Mouse (Mus musculus): ENCODE measurements around the gene Cacnb4. TPM values are rescaled to one million over a fixed set of nuclear protein-coding genes. Genes with fewer than 3 reads are reported as not detected.

The Cacnb4 gene
- polyA plus RNA-seq, 1 experiment: 0.68 TPM

GRCm38 (mm10) chr2:52605321-52605720, 71.3 kb downstream of the Cacnb4 start:
- H3K36me3 ChIP-seq (ENCODE audit: control insufficient read depth, insufficient read depth, low read length): no peaks in the 10 kb centered on the region
- no peaks in the 10 kb centered on the region for H3K27me3 ChIP-seq (ENCODE audit: control insufficient read depth, insufficient read depth, low read length)
- H3K4me3 ChIP-seq (ENCODE audit: control insufficient read depth, low read depth, low read length): no peak overlapping the region
- H3K27ac ChIP-seq (ENCODE audit: control insufficient read depth, insufficient read depth, low read depth, low read length): no peak overlapping the region
- H3K4me1 ChIP-seq (ENCODE audit: control insufficient read depth, insufficient read depth, low read length): no peaks in the 10 kb centered on the region
- TF ChIP-seq POLR2A (IDR thresholded peaks at IDR 0.05; ENCODE audit: control insufficient read depth, low read depth, low read length) (no peak), CTCF (IDR thresholded peaks at IDR 0.05; ENCODE audit: control insufficient read depth, insufficient read depth, insufficient replicate concordance, low read depth, low read length) (no peak)

- H3K4me3 ChIP-seq (ENCODE audit: control insufficient read depth, low read depth, low read length): no peak overlapping the region
- no peaks in the 10 kb centered on the region for H3K4me1 ChIP-seq (ENCODE audit: control insufficient read depth, insufficient read depth, low read length)
- no peak overlapping the region for H3K27ac ChIP-seq (ENCODE audit: control insufficient read depth, insufficient read depth, low read depth, low read length)
- no peaks in the 10 kb centered on the region for H3K36me3 ChIP-seq (ENCODE audit: control insufficient read depth, insufficient read depth, low read length)
- H3K27me3 ChIP-seq (ENCODE audit: control insufficient read depth, insufficient read depth, low read length): no peaks in the 10 kb centered on the region
- TF ChIP-seq POLR2A (IDR thresholded peaks at IDR 0.05; ENCODE audit: control insufficient read depth, low read depth, low read length): no peak
- no peak for TF ChIP-seq CTCF (IDR thresholded peaks at IDR 0.05; ENCODE audit: control insufficient read depth, insufficient read depth, insufficient replicate concordance, low read depth, low read length)
Measured at GRCm38 (mm10) chr2:52604651-52605020, 72.0 kb downstream of the Cacnb4 start.

- TF ChIP-seq CTCF (IDR thresholded peaks at IDR 0.05; ENCODE audit: control insufficient read depth, insufficient read depth, insufficient replicate concordance, low read depth, low read length) (no peak), POLR2A (IDR thresholded peaks at IDR 0.05; ENCODE audit: control insufficient read depth, low read depth, low read length) (no peak)
- no peak overlapping the region for H3K4me3 ChIP-seq (ENCODE audit: control insufficient read depth, low read depth, low read length)
- no peak overlapping the region for H3K27ac ChIP-seq (ENCODE audit: control insufficient read depth, insufficient read depth, low read depth, low read length)
- no peaks in the 10 kb centered on the region for H3K27me3 ChIP-seq (ENCODE audit: control insufficient read depth, insufficient read depth, low read length)
- H3K4me1 ChIP-seq (ENCODE audit: control insufficient read depth, insufficient read depth, low read length): no peaks in the 10 kb centered on the region
- H3K36me3 ChIP-seq (ENCODE audit: control insufficient read depth, insufficient read depth, low read length): no peaks in the 10 kb centered on the region
Measured at GRCm38 (mm10) chr2:52603935-52604650, 72.5 kb downstream of the Cacnb4 start.

GRCm38 (mm10) chr2:52603421-52603820, 73.2 kb downstream of the Cacnb4 start:
- H3K4me1 ChIP-seq (ENCODE audit: control insufficient read depth, insufficient read depth, low read length): no peaks in the 10 kb centered on the region
- H3K27me3 ChIP-seq (ENCODE audit: control insufficient read depth, insufficient read depth, low read length): no peaks in the 10 kb centered on the region
- no peak overlapping the region for H3K27ac ChIP-seq (ENCODE audit: control insufficient read depth, insufficient read depth, low read depth, low read length)
- TF ChIP-seq CTCF (IDR thresholded peaks at IDR 0.05; ENCODE audit: control insufficient read depth, insufficient read depth, insufficient replicate concordance, low read depth, low read length) (no peak), POLR2A (IDR thresholded peaks at IDR 0.05; ENCODE audit: control insufficient read depth, low read depth, low read length) (no peak)
- no peak overlapping the region for H3K4me3 ChIP-seq (ENCODE audit: control insufficient read depth, low read depth, low read length)
- H3K36me3 ChIP-seq (ENCODE audit: control insufficient read depth, insufficient read depth, low read length): no peaks in the 10 kb centered on the region

GRCm38 (mm10) chr2:52602921-52603320, 73.7 kb downstream of the Cacnb4 start:
- Histone ChIP-seq H3K4me3 (ENCODE audit: control insufficient read depth, low read depth, low read length) (no peak overlapping the region), H3K36me3 (ENCODE audit: control insufficient read depth, insufficient read depth, low read length) (no peaks in the 10 kb centered on the region), H3K27me3 (ENCODE audit: control insufficient read depth, insufficient read depth, low read length) (no peaks in the 10 kb centered on the region), H3K27ac (ENCODE audit: control insufficient read depth, insufficient read depth, low read depth, low read length) (no peak overlapping the region), H3K4me1 (ENCODE audit: control insufficient read depth, insufficient read depth, low read length) (no peaks in the 10 kb centered on the region)
- no peak for TF ChIP-seq POLR2A (IDR thresholded peaks at IDR 0.05; ENCODE audit: control insufficient read depth, low read depth, low read length)
- no peak for TF ChIP-seq CTCF (IDR thresholded peaks at IDR 0.05; ENCODE audit: control insufficient read depth, insufficient read depth, insufficient replicate concordance, low read depth, low read length)

- Histone ChIP-seq H3K4me3 (ENCODE audit: control insufficient read depth, low read depth, low read length) (no peak overlapping the region), H3K27me3 (ENCODE audit: control insufficient read depth, insufficient read depth, low read length) (no peaks in the 10 kb centered on the region), H3K4me1 (ENCODE audit: control insufficient read depth, insufficient read depth, low read length) (no peaks in the 10 kb centered on the region), H3K27ac (ENCODE audit: control insufficient read depth, insufficient read depth, low read depth, low read length) (no peak overlapping the region), H3K36me3 (ENCODE audit: control insufficient read depth, insufficient read depth, low read length) (no peaks in the 10 kb centered on the region)
- TF ChIP-seq POLR2A (IDR thresholded peaks at IDR 0.05; ENCODE audit: control insufficient read depth, low read depth, low read length) (no peak), CTCF (IDR thresholded peaks at IDR 0.05; ENCODE audit: control insufficient read depth, insufficient read depth, insufficient replicate concordance, low read depth, low read length) (no peak)
Measured at GRCm38 (mm10) chr2:52602228-52602627, 74.4 kb downstream of the Cacnb4 start.

- no peak overlapping the region for H3K27ac ChIP-seq (ENCODE audit: control insufficient read depth, insufficient read depth, low read depth, low read length)
- TF ChIP-seq POLR2A (IDR thresholded peaks at IDR 0.05; ENCODE audit: control insufficient read depth, low read depth, low read length): no peak
- TF ChIP-seq CTCF (IDR thresholded peaks at IDR 0.05; ENCODE audit: control insufficient read depth, insufficient read depth, insufficient replicate concordance, low read depth, low read length): no peak
- H3K27me3 ChIP-seq (ENCODE audit: control insufficient read depth, insufficient read depth, low read length): no peaks in the 10 kb centered on the region
- H3K4me3 ChIP-seq (ENCODE audit: control insufficient read depth, low read depth, low read length): no peak overlapping the region
- H3K4me1 ChIP-seq (ENCODE audit: control insufficient read depth, insufficient read depth, low read length): no peaks in the 10 kb centered on the region
- H3K36me3 ChIP-seq (ENCODE audit: control insufficient read depth, insufficient read depth, low read length): no peaks in the 10 kb centered on the region
Measured at GRCm38 (mm10) chr2:52597511-52597910, 79.1 kb downstream of the Cacnb4 start.
